Mouse (Mus musculus): ENCODE measurements around the gene Mex3a.

Mex3a gene

DNA sequence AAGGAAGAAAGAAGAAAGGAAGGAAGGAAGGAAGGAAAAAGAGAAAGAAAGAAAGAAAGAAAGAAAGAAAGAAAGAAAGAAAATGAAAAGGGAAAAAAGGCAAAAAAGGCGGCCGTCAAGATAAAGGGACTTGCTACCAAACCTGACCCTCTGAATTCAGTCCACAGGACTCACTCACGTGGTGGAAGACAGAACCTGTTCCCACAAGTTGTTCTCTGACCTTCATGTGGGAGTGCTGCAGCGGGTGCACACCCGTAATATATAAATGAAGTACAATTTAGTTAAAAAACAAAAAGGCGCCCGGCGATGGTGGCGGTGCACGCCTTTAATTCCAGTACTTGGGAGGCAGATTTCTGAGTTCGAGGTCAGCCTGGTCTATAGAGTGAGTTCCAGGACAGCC, 3.5 kb upstream of the Mex3a start:
- no peak for DNase-seq (ENCODE audit: low spot score)

DNA sequence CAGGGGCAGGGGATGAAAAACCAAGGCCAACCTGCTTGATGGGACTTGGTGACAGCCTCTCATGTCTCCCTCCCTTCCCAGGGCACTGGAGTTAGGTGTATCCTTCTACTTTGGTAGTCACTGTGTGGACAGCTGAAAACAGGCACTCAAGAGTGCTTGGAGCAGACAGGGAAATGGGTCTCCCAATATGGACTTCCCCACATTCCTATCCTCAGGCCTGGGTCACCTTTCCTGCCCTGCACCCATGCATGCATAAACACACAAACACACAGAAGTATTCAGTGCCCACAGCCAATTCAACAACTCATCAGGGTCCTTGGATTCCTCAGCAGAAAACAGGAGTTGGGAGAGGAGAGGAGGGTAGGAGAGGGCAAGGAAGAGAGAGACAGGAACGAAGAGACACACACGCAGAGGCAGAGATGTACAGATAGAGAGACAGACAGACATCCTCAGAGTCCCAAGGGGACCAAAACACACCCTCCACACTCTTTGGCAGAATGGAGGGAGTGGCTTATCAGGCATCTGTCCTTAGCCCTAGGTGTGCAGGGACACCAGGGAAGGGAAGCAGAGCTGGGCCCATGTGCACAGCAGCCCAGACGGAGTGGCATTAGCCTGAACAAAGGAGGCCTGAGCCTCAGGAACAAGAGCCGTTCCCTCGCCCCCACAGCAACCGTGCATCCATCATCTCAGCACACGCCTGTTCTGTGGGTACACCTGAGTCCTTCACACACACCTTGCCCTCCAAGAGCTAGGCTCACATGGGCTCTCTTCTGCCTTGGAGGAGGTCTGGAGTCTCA, 2.8 kb upstream of the Mex3a start:
- DNase-seq (ENCODE audit: low spot score), result no peak

DNA sequence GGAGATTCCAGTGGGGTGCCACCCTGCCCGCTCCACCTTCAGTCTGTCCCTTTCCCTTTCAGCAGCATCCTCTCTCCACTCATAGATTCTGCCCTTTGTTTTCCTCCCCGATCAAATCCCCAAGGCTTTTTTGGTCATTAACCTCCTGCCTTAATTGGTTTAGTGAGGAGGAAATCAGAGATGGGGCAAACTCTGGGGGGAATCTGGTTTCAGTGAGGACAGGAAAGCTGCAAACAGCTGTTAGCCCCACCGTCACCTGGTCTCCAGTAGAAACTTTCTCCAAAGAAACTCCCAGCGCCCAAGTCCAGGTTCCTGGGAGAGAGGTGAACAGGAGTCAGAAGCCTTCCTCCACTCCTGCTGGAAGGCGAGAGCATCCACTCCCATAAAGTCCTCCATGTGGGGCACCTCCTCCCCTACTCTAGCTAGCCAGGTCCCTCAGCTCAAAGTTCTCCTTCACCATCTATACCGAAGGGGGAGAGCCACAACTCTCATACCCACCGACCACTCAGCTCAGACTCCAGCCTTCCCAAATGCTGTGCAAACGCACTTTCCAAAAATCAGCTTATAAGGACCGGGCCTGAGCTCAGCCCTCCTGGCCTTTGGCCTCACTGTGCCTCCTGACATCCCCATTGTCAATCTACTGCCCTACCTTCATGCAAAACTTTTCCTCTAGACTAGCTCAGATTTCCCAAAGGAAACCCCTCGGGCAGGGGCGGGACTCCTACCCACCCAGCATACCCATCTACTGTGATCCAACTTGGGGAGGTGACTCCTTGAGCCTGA, 1.9 kb upstream of the Mex3a start:
- no peak for DNase-seq (ENCODE audit: low spot score)

DNA sequence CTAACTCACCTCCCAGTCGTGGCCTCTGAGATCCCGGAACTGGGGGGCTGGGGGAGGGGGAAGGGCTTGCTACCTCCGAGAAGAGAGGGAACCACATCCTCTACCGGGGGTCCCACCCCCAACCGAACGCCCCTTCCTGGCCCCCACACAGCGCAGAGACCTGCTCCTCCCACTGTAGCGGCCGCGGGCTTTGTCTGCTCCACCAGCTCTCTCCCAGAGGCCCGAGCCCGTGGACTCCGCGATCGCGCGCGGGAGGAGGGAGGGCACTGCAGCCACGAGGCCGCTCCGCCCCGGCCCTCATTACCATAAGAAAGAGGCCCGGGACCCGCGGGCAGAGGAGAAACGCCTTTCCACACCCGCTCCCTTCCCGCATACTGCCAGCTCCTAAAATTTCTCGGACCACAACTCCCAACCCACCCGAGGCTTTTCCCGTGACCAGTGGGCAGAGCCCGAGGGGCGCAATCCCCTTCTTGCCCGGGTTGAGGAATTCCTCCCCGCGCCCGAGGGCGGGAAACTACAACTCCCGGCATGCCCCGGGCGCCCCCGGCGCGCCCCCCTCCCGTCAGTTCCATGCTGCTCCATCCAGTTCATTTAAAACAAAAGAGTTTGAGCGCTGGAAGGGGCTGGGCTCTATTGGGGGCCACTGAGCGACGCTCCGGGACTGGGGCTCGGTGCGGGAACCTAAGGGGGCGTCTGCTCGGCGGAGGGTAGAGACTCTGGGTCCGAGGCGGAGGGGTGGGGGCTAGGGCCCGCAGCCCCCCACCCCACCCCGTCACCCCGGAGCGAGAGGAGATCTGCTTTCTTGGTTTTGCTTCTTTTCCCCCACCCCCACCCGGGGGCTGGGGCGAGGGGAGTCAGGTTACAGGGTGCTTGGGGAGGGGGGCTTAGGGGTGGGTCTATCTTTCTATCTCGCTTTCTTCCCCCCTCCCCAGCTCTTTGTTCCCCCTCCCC, 572 bp upstream of the Mex3a start:
- DNase-seq (ENCODE audit: low spot score), result peak; percentile 82

DNA sequence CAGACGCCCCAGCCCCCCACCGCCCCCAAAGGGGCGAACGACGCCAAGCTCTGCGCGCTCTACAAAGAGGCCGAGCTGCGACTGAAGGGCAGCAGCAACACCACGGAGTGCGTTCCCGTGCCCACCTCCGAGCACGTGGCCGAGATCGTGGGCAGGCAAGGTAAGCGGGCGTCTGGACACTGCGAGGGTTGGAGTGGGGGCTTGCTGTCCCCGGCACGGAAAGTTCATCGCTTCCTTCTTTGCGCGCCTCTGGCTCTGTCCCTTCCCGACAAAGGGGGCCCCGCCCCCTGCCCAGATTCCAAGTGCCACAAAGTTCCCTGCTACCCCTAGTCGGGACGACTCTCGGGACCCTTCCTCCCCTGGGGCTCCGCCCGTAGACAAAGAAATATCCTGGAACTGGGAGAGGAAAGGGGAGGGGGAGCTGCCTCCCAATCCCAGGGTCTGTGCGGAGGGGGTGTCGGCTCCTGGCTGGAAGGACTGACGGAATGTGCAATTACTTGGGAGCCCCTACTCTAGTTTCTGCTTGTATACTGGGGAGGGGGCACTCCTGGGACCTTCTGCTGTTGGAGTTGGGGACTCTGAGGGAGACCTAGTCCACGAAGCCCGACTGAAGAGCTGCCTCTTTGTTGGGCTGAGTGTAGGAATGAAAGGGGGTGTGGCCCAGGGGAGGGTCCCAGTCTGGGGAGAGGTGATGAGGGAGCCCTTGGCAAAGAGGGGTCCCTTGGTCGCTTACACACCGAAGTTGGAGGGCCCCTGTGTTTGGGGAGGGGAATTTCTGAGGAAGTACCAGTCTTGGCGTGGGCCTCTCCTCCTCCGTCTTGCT, 705 bp downstream of the Mex3a start:
- DNase-seq (ENCODE audit: low spot score), result no peak

DNA sequence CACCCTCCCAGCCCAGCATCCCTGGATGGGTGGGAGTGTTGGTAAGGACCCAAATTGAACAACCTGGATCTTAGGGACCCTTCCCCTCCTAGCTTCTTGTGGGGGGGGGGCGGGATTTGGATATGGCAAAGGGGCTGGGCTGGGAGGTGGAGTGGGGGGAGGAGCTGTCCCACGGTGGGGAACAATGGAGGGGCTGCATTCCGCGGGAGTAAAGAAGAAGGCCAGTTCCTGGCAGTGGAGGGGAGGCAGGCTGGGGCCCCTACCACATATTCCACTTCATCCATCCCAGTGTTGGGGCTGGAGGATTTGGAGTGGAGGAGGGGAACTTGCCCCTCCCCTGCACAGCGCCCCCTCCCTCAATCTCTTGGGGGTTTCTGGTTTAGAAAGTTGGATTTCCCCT, 1.5 kb downstream of the Mex3a start:
- no peak for DNase-seq (ENCODE audit: low spot score)

DNA sequence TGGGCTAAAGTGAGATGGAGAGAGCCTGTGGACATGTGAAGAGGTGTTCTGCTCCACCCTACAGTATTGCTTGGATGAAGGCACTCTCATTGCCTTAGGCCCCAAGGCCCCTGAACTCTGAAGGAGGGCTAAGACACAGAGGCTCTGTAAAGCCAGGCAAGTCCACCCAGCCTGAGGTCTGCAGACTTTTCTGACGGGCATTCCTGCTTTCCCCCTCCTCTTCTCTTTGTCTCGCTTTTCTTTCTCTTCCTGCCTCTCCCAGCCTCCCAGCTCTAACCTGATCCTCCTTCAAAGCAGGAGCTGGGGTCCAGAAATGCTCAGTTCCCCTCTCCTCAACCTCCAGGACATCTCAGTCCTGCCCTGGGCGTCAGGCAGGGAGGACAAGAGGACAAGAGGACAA, 2.8 kb downstream of the Mex3a start:
- no peak for DNase-seq (ENCODE audit: low spot score)

DNA sequence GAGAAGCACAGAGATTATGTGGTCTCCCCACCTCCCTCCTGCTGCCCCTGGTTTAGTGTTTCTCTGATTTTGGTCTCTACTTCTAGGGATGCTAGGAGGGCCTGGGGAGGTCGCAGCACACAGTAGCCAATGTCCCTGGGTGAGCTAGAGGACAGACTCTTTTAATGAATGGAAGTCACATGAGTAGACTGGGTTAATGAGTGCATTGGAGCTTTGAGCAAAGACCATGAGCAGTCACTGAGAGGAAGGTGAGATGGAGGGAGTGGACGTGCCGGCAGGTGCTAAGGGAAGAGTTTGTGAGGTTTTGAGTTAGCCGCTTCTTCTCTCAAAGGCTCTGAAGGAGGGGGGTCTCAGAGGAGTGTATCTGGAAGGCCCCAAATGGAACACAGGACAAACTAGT, 3.3 kb downstream of the Mex3a start:
- DNase-seq (ENCODE audit: low spot score), result no peak

DNA sequence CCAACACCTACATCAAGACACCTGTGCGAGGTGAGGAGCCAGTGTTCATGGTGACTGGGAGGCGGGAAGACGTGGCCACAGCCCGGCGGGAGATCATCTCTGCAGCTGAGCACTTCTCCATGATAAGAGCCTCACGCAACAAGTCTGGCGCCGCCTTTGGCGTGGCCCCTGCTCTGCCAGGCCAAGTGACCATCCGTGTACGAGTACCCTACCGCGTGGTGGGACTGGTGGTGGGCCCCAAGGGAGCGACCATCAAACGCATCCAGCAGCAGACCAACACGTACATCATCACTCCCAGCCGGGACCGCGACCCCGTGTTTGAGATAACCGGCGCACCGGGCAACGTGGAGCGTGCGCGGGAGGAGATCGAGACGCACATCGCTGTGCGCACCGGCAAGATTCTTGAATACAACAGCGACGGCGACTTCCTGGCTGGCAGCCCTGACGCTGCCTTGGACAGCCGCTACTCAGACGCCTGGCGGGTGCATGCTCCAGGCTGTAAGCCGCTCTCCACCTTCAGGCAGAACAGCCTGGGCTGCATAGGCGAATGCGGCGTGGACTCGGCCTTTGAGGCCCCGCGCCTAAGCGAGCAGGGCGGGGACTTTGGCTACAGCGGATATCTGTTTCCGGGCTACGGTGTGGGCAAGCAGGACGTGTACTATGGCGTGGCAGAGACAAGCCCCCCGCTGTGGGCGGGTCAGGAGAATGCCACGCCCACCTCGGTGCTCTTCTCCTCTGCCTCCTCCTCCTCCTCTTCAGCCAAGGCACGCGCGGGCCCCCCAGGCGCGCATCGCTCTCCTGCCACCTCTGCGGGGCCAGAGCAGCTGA, 4.1 kb downstream of the Mex3a start:
- DNase-seq (ENCODE audit: low spot score), result no peak

DNA sequence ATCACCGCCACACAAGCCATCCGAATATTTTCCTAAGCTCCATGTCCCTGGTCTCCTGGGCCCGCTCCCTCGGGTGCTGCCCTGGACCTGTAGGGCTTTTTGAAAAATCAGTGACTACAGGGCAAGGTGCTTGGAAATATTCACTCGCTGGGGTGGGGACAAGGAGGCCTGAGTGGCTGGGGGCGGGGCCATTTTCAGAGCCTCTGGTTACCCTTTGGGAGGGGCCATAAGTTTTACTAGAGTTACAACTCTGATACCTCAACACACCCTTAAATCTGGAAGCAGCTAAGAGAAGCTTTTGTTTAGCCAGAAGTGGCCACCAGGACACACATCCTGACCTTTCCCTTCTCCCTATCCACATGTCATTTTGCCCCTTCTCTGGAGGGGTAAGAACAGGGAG, 5.0 kb downstream of the Mex3a start:
- no peak for DNase-seq (ENCODE audit: low spot score)

DNA sequence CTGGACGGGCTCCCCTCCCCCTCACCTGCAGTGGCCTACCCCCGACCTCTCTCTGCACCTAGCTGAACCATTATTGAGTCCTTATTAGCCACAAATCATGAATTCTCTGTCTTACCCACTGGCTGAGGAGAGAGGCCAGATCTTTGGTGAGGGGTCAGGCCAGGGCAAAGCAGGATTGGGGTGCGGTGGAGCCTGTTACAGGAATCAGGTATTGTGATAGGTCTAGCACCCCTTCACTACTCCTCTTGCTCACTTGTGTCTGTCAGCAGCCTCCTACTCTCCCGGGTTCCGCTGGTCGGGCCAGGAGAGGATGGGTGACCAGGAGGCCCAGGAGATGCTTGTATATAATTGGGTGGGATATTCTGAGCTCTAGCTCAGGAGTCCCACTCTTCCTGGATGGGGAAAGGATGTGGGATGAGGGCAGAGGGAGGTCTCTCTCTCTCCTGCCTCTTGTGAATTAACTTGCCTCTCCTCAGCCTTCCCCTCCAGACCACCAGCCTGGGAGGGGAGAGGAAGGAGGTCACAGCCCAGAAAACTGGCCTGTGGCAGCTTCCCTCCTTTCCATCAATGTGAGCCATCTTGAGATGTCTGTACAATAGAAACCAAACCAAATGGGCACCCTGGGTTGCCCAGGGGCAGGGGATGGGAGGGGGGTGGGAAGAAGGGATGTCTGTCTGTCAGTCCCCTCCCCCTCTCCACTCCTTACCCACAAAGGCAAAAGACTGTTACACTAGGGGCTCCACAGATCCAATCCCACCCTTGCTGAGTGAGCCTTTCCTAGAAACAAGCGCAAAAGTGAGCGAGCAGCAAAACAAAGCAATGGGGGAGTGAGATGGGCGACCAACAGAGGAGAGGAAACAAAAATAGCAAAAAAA, 6.3 kb downstream of the Mex3a start:
- no peak for DNase-seq (ENCODE audit: low spot score)

DNA sequence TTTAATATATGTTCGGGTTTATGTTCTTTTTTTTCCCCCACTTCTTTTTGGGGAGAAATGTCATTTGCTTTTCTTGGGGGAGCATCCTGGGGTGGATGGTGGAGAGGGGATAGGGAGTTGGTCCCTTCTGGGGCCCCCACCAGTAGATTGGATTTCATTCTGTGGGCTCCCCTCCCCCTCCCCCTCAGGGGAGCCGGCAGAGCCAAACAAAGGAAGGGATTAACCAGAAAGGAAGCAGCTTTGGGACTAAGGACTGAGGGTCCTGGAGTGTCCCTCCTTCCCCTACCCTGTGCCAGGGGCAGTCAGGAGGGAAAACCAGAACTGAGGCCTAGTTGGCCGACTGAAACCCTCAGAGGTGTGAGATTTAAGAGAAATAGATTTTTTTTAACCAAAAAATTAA, 7.2 kb downstream of the Mex3a start:
- no peak for DNase-seq (ENCODE audit: low spot score)

DNA sequence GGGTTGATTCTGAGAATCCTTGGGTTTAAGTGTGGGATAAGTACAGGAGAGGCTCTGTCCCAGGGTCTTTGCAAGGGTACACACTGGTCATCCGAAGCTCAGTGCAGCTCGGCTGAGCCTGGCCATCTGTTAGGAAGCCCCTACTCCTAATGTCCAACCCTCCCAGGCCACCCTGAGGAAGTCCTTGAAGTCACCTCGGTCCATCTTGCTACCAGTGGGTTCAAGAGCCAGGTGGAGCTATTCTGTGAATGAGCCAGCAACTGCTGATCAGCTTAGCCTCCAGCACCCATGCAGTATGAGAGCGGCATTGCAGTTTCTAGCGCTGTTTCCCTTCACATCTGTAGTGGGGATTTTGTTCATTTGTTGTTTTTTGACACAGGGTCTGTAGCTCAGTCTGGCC, 7.9 kb downstream of the Mex3a start:
- DNase-seq (ENCODE audit: low spot score), result no peak

DNA sequence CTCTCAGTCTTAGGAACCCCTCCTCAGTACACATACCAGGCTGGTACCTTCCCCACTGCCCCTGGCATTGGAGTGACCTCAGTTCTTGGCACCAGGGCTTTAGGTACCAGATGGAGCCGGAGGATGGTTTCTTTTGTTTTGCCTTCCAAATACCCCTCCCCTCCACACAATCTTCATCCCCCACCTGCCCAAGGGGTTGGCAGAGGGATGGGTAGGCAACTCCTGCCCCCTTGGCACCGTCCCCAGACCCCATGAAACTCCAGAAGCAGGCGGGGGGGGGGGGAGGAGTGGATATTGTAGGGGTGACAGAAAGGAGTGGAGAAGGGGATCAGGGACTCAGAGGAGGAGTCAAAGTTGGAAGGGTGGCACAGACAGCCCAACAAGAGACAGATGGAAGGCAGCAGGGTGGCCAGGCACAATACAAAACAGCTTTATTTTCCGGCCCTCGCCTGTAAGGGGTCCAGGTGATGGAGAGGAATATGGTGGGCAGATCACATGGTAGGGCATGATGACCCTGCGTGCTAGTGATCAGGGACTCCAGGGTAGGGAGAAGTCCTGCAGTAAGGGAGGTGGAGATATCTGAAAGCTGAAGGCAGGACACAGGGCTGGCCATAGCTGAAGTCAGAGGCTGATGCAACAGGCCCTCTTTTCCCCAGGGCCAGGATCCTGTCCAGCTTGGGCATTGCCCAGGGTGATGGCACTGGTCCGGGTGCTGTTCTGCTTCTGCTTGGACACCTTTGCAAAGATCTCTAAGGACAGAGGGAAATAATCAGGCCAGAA, 9.6 kb downstream of the Mex3a start:
- DNase-seq (ENCODE audit: low spot score), result no peak

DNA sequence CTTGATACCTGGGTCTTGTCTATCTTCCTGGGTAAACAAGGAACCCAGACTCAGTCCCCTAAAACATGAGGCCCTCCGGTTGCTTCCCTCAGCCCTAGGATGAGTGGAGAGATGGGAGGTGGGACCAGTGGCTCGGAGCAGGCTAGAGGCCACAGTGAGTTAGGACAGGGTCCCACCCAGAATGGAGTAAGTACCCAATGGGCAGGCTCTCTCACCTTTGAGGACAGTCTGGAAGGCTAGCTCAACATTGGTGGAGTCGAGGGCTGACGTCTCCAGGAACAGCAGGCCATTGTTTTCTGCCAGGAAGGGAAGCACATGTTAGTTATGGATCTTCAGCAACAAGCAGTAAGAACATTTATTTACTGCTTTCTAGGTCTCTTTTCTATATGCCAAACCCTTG, 10.3 kb downstream of the Mex3a start:
- no peak for DNase-seq (ENCODE audit: low spot score)

DNA sequence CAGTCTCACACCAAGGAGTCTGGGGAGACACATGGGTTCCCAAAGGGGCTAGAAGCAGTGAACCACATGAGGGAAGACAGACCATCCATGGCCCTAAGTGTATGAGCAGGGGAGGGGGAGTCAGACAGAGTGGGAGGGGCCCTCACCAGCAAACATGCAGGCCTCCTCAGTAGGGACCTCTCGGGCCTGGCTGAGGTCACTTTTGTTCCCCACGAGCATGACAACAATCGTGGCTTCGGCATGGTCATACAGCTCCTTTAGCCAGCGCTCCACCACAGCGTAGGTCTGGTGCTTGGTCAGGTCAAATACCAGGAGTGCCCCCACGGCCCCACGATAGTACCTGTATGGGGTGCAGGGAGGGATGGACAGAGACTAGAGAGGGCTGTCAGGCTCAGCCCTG, 11.0 kb downstream of the Mex3a start:
- no peak for DNase-seq (ENCODE audit: low spot score)

DNA sequence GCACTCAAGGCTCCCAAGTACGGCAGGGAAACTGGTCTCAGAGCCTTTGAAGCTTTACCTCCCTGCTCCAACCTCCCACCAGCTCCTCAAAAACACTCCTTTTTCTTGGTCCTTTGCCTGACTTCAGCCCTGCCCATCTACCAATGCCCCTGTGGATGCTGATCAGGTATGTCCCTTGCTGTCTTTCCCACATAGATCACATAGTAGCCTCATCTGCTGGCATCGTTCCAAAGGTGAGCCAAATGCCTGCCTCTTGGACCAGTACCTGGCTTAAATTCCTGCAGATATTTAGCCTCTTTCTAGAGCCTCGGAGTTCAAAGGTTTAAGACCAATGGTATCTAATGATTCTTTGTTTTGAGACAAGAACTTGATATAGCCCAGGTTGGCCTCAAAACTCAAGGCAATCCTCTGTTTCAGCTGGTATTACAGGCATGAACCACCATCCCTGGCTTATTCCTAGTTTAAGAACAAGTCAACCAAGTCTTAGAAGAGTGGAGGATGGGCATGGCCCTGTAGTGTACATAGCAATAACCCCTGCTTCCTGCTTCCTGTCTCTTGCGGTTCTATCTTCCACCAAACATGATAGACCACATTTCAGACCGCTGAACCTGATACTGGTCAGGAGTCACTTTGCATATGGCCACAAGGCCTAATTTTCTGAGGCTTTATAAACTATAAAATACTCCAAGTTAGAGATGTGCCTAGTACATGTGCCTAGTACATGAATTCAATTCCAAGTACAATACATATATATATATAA, 11.6 kb downstream of the Mex3a start:
- DNase-seq (ENCODE audit: low spot score), result no peak

DNA sequence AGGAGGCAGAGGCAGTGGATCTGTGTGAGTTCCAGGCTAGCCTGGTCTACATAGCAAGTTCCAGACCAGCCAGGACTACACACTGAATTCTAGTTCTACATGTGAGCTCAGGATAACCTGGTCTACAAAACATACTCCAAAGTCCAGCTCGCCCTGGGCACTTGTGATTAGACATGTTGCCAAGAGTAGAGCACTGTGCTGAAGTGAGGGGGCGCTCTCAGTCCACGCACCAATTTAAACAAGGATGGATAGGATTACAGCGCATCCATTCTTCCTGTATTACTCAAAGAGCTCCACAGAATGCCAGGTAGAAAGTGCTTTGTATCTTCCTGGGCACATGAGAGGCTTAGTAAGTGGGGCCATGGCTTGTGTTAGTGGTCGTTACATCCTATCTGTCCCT, 12.3 kb downstream of the Mex3a start:
- DNase-seq (ENCODE audit: low spot score), result no peak
